Mouse (Mus musculus): ENCODE measurements at regions not wholly inside any gene's neighbourhood (a gene's known extent, or its start where the extent isn't known, plus 50 kb on each side); places are given as distances from the start of the nearest gene placed in this dataset.

DNA sequence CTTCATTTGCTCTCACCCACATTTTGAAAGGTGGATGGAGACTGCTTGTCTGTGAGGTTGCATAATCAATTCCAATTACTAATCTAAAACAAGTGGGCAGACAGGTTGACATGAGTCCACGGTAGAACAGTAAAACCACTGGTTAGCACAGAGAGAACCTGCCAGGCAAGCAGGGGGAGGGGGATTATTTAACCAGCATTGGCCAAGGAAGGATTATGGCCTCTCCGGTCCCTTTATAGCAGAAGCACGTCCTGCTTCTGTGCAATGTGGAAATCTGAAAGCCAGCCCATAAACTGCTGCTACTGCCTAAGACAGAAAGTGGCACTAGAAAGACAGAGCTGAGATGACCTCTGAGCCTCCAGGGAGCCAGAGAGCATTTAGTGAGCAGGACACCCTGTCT is 285.5 kb downstream of the Cog6 start:
- H3K4me1 ChIP-seq (ENCODE audit: insufficient read depth, low read depth, low read length): no peaks in the 10 kb centered on the region
- no peak for TF ChIP-seq GATA2 (IDR thresholded peaks at IDR 0.05; ENCODE audit: borderline replicate concordance, low read depth, low read length)
- no peak for TF ChIP-seq CTCF (IDR thresholded peaks at IDR 0.05; ENCODE audit: low read depth, low read length)
- TF ChIP-seq POLR2AphosphoS5 (IDR thresholded peaks at IDR 0.05; ENCODE audit: insufficient replicate concordance, low read depth, low read length): no peak
- no peak for TF ChIP-seq TAL1 (conservative IDR thresholded peaks at IDR 0.05; ENCODE audit: low read depth, low read length)
- no peak for TF ChIP-seq GATA1 (IDR thresholded peaks at IDR 0.05; ENCODE audit: borderline replicate concordance, low read length)
- H3K9me3 ChIP-seq (replicated peaks): peaks cover 65% of the 10 kb centered on the region
- no peaks in the 10 kb centered on the region for H3K36me3 ChIP-seq (replicated peaks)
- DNase-seq (ENCODE audit: low spot score): no peak
- no peak for ATAC-seq (ENCODE audit: extremely low read depth, insufficient number of reproducible peaks, low FRiP score, poor library complexity, severe bottlenecking)
- no peak overlapping the region for H3K4me3 ChIP-seq (ENCODE audit: low read depth, low read length)
- H3K27me3 ChIP-seq (ENCODE audit: insufficient read depth, low read length): no peaks in the 10 kb centered on the region

DNA sequence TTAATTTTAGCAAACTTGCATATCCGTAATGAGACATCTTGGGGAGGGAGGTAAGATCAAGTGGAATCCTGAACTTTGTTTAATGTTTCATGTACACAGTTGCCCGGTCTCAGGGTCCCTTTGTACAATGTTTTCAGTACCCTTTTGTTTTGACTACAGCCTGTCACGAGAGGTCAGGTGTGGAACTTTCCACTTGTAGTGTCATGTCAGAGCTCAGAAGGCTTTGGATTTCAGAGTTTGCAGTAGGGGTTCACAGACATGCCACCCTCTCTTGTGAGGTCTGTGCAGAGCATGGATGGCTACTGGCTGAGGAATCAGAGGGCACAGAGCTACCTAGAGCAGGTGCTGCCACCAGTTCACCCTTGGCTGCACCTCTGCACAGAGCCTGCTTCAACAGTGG is 287.3 kb downstream of the Cog6 start:
- no peak overlapping the region for H3K4me3 ChIP-seq (ENCODE audit: low read depth, low read length)
- H3K27me3 ChIP-seq (ENCODE audit: insufficient read depth, low read length): no peaks in the 10 kb centered on the region
- H3K4me1 ChIP-seq (ENCODE audit: insufficient read depth, low read depth, low read length): no peaks in the 10 kb centered on the region
- ATAC-seq (ENCODE audit: extremely low read depth, insufficient number of reproducible peaks, low FRiP score, poor library complexity, severe bottlenecking) (no peak), DNase-seq (ENCODE audit: low spot score) (no peak)
- H3K9me3 ChIP-seq (replicated peaks): peaks cover 64% of the 10 kb centered on the region
- TF ChIP-seq GATA2 (IDR thresholded peaks at IDR 0.05; ENCODE audit: borderline replicate concordance, low read depth, low read length): no peak
- TF ChIP-seq TAL1 (conservative IDR thresholded peaks at IDR 0.05; ENCODE audit: low read depth, low read length): no peak
- TF ChIP-seq POLR2AphosphoS5 (IDR thresholded peaks at IDR 0.05; ENCODE audit: insufficient replicate concordance, low read depth, low read length): no peak
- H3K36me3 ChIP-seq (replicated peaks): no peaks in the 10 kb centered on the region

GRCm38 (mm10) chr3:52728860-52729259 is 288.2 kb downstream of the Cog6 start:
- Histone ChIP-seq H3K36me3 (replicated peaks) (no peaks in the 10 kb centered on the region), H3K9me3 (replicated peaks) (peaks cover 67% of the 10 kb centered on the region), H3K27me3 (ENCODE audit: insufficient read depth, low read length) (no peaks in the 10 kb centered on the region), H3K4me1 (ENCODE audit: insufficient read depth, low read depth, low read length) (no peaks in the 10 kb centered on the region), H3K4me3 (ENCODE audit: low read depth, low read length) (no peak overlapping the region)
- TF ChIP-seq TAL1 (conservative IDR thresholded peaks at IDR 0.05; ENCODE audit: low read depth, low read length) (no peak), CTCF (IDR thresholded peaks at IDR 0.05; ENCODE audit: low read depth, low read length) (no peak), POLR2AphosphoS5 (IDR thresholded peaks at IDR 0.05; ENCODE audit: insufficient replicate concordance, low read depth, low read length) (no peak), GATA1 (IDR thresholded peaks at IDR 0.05; ENCODE audit: borderline replicate concordance, low read length) (no peak), GATA2 (IDR thresholded peaks at IDR 0.05; ENCODE audit: borderline replicate concordance, low read depth, low read length) (no peak)
- ATAC-seq (ENCODE audit: extremely low read depth, insufficient number of reproducible peaks, low FRiP score, poor library complexity, severe bottlenecking) (no peak), DNase-seq (ENCODE audit: low spot score) (no peak)

DNA sequence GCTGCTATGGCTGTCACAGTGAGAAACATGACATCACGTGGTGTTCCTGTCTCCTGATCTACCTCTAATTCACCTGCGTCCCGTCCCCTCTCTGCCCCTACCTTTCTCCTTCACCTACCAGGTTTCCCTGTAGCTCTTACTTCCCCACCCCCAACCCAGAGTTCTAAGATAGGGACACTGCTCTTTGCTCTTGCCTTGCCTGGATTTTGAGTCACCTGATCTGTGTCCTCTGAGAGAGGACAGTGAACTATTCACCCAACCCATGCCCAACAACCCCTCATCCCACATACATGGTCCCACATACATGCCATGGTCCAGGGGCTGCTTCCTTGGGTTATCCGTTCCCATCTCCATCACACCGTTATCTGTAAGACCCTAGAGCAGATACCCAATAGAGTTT is 288.6 kb downstream of the Cog6 start:
- no peak for TF ChIP-seq POLR2AphosphoS5 (IDR thresholded peaks at IDR 0.05; ENCODE audit: insufficient replicate concordance, low read depth, low read length)
- TF ChIP-seq CTCF (IDR thresholded peaks at IDR 0.05; ENCODE audit: low read depth, low read length): no peak
- Histone ChIP-seq H3K4me3 (ENCODE audit: low read depth, low read length) (no peak overlapping the region), H3K9me3 (replicated peaks) (peaks cover 69% of the 10 kb centered on the region), H3K36me3 (replicated peaks) (no peaks in the 10 kb centered on the region), H3K27me3 (ENCODE audit: insufficient read depth, low read length) (no peaks in the 10 kb centered on the region), H3K4me1 (ENCODE audit: insufficient read depth, low read depth, low read length) (no peaks in the 10 kb centered on the region)
- DNase-seq (ENCODE audit: low spot score) (no peak), ATAC-seq (ENCODE audit: extremely low read depth, insufficient number of reproducible peaks, low FRiP score, poor library complexity, severe bottlenecking) (no peak)

GRCm38 (mm10) chr3:52724354-52724753 is 292.7 kb downstream of the Cog6 start:
- peaks cover 50% of the 10 kb centered on the region for H3K9me3 ChIP-seq (replicated peaks)
- DNase-seq (ENCODE audit: low spot score) (no peak), ATAC-seq (ENCODE audit: extremely low read depth, insufficient number of reproducible peaks, low FRiP score, poor library complexity, severe bottlenecking) (no peak)
- H3K36me3 ChIP-seq (replicated peaks): no peaks in the 10 kb centered on the region
- H3K4me1 ChIP-seq (ENCODE audit: insufficient read depth, low read depth, low read length): no peaks in the 10 kb centered on the region
- H3K27me3 ChIP-seq (ENCODE audit: insufficient read depth, low read length): no peaks in the 10 kb centered on the region
- TF ChIP-seq GATA2 (IDR thresholded peaks at IDR 0.05; ENCODE audit: borderline replicate concordance, low read depth, low read length): no peak
- no peak for TF ChIP-seq CTCF (IDR thresholded peaks at IDR 0.05; ENCODE audit: low read depth, low read length)
- TF ChIP-seq GATA1 (IDR thresholded peaks at IDR 0.05; ENCODE audit: borderline replicate concordance, low read length): no peak
- TF ChIP-seq POLR2AphosphoS5 (IDR thresholded peaks at IDR 0.05; ENCODE audit: insufficient replicate concordance, low read depth, low read length): no peak
- no peak for TF ChIP-seq TAL1 (conservative IDR thresholded peaks at IDR 0.05; ENCODE audit: low read depth, low read length)
- no peak overlapping the region for H3K4me3 ChIP-seq (ENCODE audit: low read depth, low read length)

DNA sequence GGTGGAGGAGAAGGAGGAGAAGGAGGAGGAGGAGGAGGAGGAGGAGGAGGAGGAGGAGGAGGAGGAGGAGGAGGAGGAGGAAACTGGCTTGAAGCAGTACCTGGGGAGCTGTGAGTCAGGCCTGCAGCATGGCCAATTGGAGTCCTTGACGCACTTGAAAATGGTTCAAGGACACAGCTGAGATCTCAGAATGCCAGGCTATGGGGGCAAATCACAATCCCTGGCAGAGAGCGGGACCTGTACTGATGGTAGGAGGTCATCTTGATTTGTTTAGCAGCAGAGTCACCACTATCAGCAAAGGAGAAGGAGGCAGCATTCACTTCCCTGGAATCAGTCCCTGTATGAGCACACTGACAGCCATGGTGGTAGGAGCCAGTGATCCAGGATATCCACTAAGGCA is 294.1 kb downstream of the Cog6 start:
- H3K4me1 ChIP-seq (ENCODE audit: insufficient read depth, low read depth, low read length): no peaks in the 10 kb centered on the region
- ATAC-seq (ENCODE audit: extremely low read depth, insufficient number of reproducible peaks, low FRiP score, poor library complexity, severe bottlenecking) (no peak), DNase-seq (ENCODE audit: low spot score) (no peak)
- H3K27me3 ChIP-seq (ENCODE audit: insufficient read depth, low read length): no peaks in the 10 kb centered on the region
- peaks cover 44% of the 10 kb centered on the region for H3K9me3 ChIP-seq (replicated peaks)
- no peak for TF ChIP-seq CTCF (IDR thresholded peaks at IDR 0.05; ENCODE audit: low read depth, low read length)
- TF ChIP-seq GATA1 (IDR thresholded peaks at IDR 0.05; ENCODE audit: borderline replicate concordance, low read length): no peak
- TF ChIP-seq TAL1 (conservative IDR thresholded peaks at IDR 0.05; ENCODE audit: low read depth, low read length): no peak
- TF ChIP-seq GATA2 (IDR thresholded peaks at IDR 0.05; ENCODE audit: borderline replicate concordance, low read depth, low read length): no peak
- no peak for TF ChIP-seq POLR2AphosphoS5 (IDR thresholded peaks at IDR 0.05; ENCODE audit: insufficient replicate concordance, low read depth, low read length)
- no peak overlapping the region for H3K4me3 ChIP-seq (ENCODE audit: low read depth, low read length)
- H3K36me3 ChIP-seq (replicated peaks): no peaks in the 10 kb centered on the region

GRCm38 (mm10) chr3:52719181-52719580 is 297.9 kb downstream of the Cog6 start:
- Histone ChIP-seq H3K4me1 (ENCODE audit: insufficient read depth, low read depth, low read length) (no peaks in the 10 kb centered on the region), H3K4me3 (ENCODE audit: low read depth, low read length) (no peak overlapping the region), H3K36me3 (replicated peaks) (no peaks in the 10 kb centered on the region), H3K9me3 (replicated peaks) (peaks cover 45% of the 10 kb centered on the region), H3K27me3 (ENCODE audit: insufficient read depth, low read length) (no peaks in the 10 kb centered on the region)
- ATAC-seq (ENCODE audit: extremely low read depth, insufficient number of reproducible peaks, low FRiP score, poor library complexity, severe bottlenecking) (no peak), DNase-seq (ENCODE audit: low spot score) (no peak)
- no peak for TF ChIP-seq POLR2AphosphoS5 (IDR thresholded peaks at IDR 0.05; ENCODE audit: insufficient replicate concordance, low read depth, low read length)
- no peak for TF ChIP-seq GATA1 (IDR thresholded peaks at IDR 0.05; ENCODE audit: borderline replicate concordance, low read length)
- no peak for TF ChIP-seq CTCF (IDR thresholded peaks at IDR 0.05; ENCODE audit: low read depth, low read length)
- no peak for TF ChIP-seq TAL1 (conservative IDR thresholded peaks at IDR 0.05; ENCODE audit: low read depth, low read length)
